Mouse (Mus musculus): Measurements from ENCODE around the gene Dll4.

DNA sequence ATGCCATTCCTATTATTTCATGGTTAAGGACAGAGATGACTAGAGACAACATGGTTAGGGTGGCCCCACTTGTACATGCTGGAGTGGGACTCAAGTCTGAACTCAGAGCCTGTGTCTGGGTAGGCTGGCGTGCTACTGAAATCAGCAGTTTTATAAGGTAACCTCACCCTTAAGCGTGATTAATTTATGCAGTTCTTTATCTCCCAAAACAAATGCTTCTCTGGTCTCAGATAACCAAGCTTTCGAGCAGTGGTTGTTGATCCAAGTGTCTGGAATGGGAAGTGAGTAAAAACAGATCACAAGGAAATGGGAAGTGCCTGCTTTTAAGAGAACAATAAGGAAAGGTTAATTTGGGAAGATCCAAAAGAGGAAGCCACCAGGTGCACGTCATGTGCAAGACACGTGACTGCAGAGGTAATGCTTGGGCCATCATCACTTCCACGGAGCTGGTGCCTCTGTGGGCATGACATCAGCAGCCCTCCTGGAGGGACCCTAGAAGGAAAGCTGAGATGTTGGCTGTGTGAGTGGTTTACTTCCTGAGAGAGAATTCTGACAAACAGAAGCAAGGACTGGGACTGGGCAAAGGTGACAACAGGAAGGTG, 19.1 kb downstream of the Dll4 start:
- no peak for TF ChIP-seq CTCF (IDR thresholded peaks at IDR 0.05; ENCODE audit: control insufficient read depth, insufficient read depth, insufficient read length)
- no peak for TF ChIP-seq USF1 (IDR thresholded peaks at IDR 0.05; ENCODE audit: low read depth)
- TF ChIP-seq MAX (IDR thresholded peaks at IDR 0.05) = no peak
- TF ChIP-seq CEBPB (IDR thresholded peaks at IDR 0.05; ENCODE audit: low read depth) = no peak
